Mouse (Mus musculus) heart, embryonic 13.5 days (tissue): ENCODE measurements around the gene Nusap1. TPM values are rescaled to one million over a fixed set of nuclear protein-coding genes. Genes with fewer than 3 reads are reported as not detected.

Source experiments
- ATAC-seq: fragments of 200-750 bp; cut with Nextera tagmentation; 2 replicates; pipeline ENCODE4 v1.8.0; 2017; ENCODE audit warnings: moderate TSS enrichment; ENCODE audit not compliant: insufficient number of reproducible peaks, low FRiP score, low TSS enrichment; ENCODE audit errors: extremely low read depth
- H3K27ac ChIP-seq: fragments of 300-500 bp; sonication (generic); replicated peaks from 2 replicates; pipeline ENCODE4 v1.5.1; 2015; ENCODE audit warnings: moderate library complexity, mild to moderate bottlenecking, inconsistent platforms
- H3K27me3 ChIP-seq: fragments of 300-500 bp; sonication (generic); replicated peaks from 2 replicates; pipeline ENCODE4 v1.6.1; 2015; ENCODE audit warnings: mild to moderate bottlenecking, inconsistent platforms
- H3K36me3 ChIP-seq: fragments of 300-500 bp; sonication (generic); 2 replicates; pipeline ENCODE4 v1.6.1; 2015; ENCODE audit warnings: mild to moderate bottlenecking, inconsistent platforms
- H3K4me1 ChIP-seq: fragments of 300-500 bp; sonication (generic); 2 replicates; pipeline ENCODE4 v1.6.1; 2015; ENCODE audit warnings: inconsistent platforms
- H3K4me2 ChIP-seq: fragments of 300-500 bp; sonication (generic); 2 replicates; pipeline ENCODE4 v1.6.1; 2015; ENCODE audit warnings: inconsistent platforms, mild to moderate bottlenecking, moderate library complexity
- H3K4me3 ChIP-seq: fragments of 300-500 bp; sonication (generic); 2 replicates; pipeline ENCODE4 v1.5.1; 2015; ENCODE audit warnings: moderate library complexity, mild to moderate bottlenecking, inconsistent platforms
- H3K9ac ChIP-seq: fragments of 300-500 bp; sonication (generic); 2 replicates; pipeline ENCODE4 v1.6.1; 2015; ENCODE audit warnings: inconsistent platforms, mild to moderate bottlenecking, moderate library complexity
- H3K9me3 ChIP-seq: fragments of 300-500 bp; sonication (generic); 2 replicates; pipeline ENCODE4 v1.6.1; 2016; ENCODE audit warnings: inconsistent platforms
- WGBS: fragments of 180-500 bp; shearing (Covaris S2); methylation state at CpG from one replicate; pipeline ENCODE4 v1.1.7; 2015; ENCODE audit warnings: mixed read lengths; 5-methylcytosine and 5-hydroxymethylcytosine counted together
- polyA plus RNA-seq: library from polyadenylated mRNA; unstranded; fragments of >200 nt; fragmentation: Nextera tagmentation; extraction: Ambion mirVana; gene quantifications from 2 replicates; pipeline ENCODE4 v1.2.1, GENCODE M21; 2015

The Nusap1 gene
- polyA plus RNA-seq: 43.6 and 46.0 TPM in 2 replicates

GRCm38 (mm10) chr2:119618199-119618982, at the start of gene Nusap1, which contains the start of gene Oip5:
TSS of gene Nusap1 (plus strand) at chr2:119618298.
TSS of gene Oip5 (minus strand) at chr2:119618469.
- no peaks in the 10 kb centered on the region for H3K9me3 ChIP-seq
- no peaks in the 10 kb centered on the region for H3K27me3 ChIP-seq
- peaks cover 39% of the 10 kb centered on the region for H3K4me1 ChIP-seq
- peak within 1 kb of the TSS; percentile 69 for H3K27ac ChIP-seq
- peak within 1 kb of the TSS; percentile 93 for H3K4me3 ChIP-seq
- H3K9ac ChIP-seq: peak within 1 kb of the TSS; percentile 88
- ATAC-seq: peak; percentile 99
- under 1% methylated on average over 55 of the region's 55 CpGs for WGBS
- H3K36me3 ChIP-seq: peaks cover 6% of the 10 kb centered on the region
- H3K4me2 ChIP-seq: peak within 1 kb of the TSS; percentile 89

GRCm38 (mm10) chr2:119572471-119572870, 45.6 kb upstream of the Nusap1 start:
- H3K9me3 ChIP-seq: no peaks in the 10 kb centered on the region
- H3K4me3 ChIP-seq: no peak overlapping the region
- no peak overlapping the region for H3K27ac ChIP-seq
- 72% methylated on average over 1 of the region's 1 CpGs for WGBS
- H3K9ac ChIP-seq: no peak overlapping the region
- H3K27me3 ChIP-seq: no peaks in the 10 kb centered on the region
- peaks cover 3% of the 10 kb centered on the region; the same call in 1 of the 2 replicates for H3K4me1 ChIP-seq
- no peak for ATAC-seq
- no peak overlapping the region for H3K4me2 ChIP-seq
- H3K36me3 ChIP-seq: peaks cover 41% of the 10 kb centered on the region

- Histone ChIP-seq H3K27me3 (no peaks in the 10 kb centered on the region), H3K4me2 (no peak overlapping the region), H3K9me3 (no peaks in the 10 kb centered on the region), H3K27ac (no peak overlapping the region), H3K4me3 (no peak overlapping the region), H3K4me1 (peaks cover 11% of the 10 kb centered on the region; the same call in 1 of the 2 replicates), H3K36me3 (peaks cover 21% of the 10 kb centered on the region), H3K9ac (no peak overlapping the region)
- WGBS: 85% methylated on average over 3 of the region's 3 CpGs
- ATAC-seq: no peak
Observed at GRCm38 (mm10) chr2:119581571-119581970, 36.5 kb upstream of the Nusap1 start.

- Histone ChIP-seq H3K9me3 (no peaks in the 10 kb centered on the region), H3K36me3 (peaks cover 26% of the 10 kb centered on the region), H3K27ac (no peak overlapping the region), H3K9ac (0 out of 2 replicates have a peak overlapping the region, but pooled peaks have one; percentile 26), H3K4me1 (peaks cover 11% of the 10 kb centered on the region; the same call in 1 of the 2 replicates), H3K4me2 (no peak overlapping the region), H3K27me3 (no peaks in the 10 kb centered on the region), H3K4me3 (no peak overlapping the region)
- WGBS: 33% methylated on average over 2 of the region's 2 CpGs
- no peak for ATAC-seq
Observed at GRCm38 (mm10) chr2:119583439-119583838, 34.7 kb upstream of the Nusap1 start.

GRCm38 (mm10) chr2:119584282-119584681, 33.8 kb upstream of the Nusap1 start:
- WGBS: 80% methylated on average over 8 of the region's 8 CpGs
- no peaks in the 10 kb centered on the region for H3K27me3 ChIP-seq
- H3K36me3 ChIP-seq: peaks cover 22% of the 10 kb centered on the region
- no peak overlapping the region for H3K9ac ChIP-seq
- no peak overlapping the region for H3K4me3 ChIP-seq
- H3K27ac ChIP-seq: no peak overlapping the region; the same call in 1 of the 2 replicates
- no peak for ATAC-seq
- H3K4me2 ChIP-seq: no peak overlapping the region
- H3K9me3 ChIP-seq: no peaks in the 10 kb centered on the region
- H3K4me1 ChIP-seq: peaks cover 11% of the 10 kb centered on the region; the same call in 1 of the 2 replicates

GRCm38 (mm10) chr2:119587383-119587782, 30.7 kb upstream of the Nusap1 start:
- Histone ChIP-seq H3K4me2 (no peak overlapping the region), H3K9ac (no peak overlapping the region), H3K4me3 (no peak overlapping the region), H3K9me3 (no peaks in the 10 kb centered on the region), H3K36me3 (peaks cover 21% of the 10 kb centered on the region), H3K27ac (no peak overlapping the region), H3K27me3 (no peaks in the 10 kb centered on the region), H3K4me1 (0 out of 2 replicates have a peak, but pooled peaks cover 4% of the 10 kb centered on the region)
- ATAC-seq: no peak
- 11% methylated on average over 4 of the region's 4 CpGs for WGBS

GRCm38 (mm10) chr2:119591247-119591646, 26.9 kb upstream of the Nusap1 start:
- Histone ChIP-seq H3K27me3 (no peaks in the 10 kb centered on the region), H3K9ac (no peak overlapping the region), H3K9me3 (no peaks in the 10 kb centered on the region), H3K4me3 (no peak overlapping the region), H3K36me3 (peaks cover 15% of the 10 kb centered on the region), H3K27ac (no peak overlapping the region), H3K4me2 (no peak overlapping the region), H3K4me1 (peaks cover 20% of the 10 kb centered on the region)
- 88% methylated on average over 3 of the region's 3 CpGs for WGBS
- ATAC-seq: no peak

GRCm38 (mm10) chr2:119593765-119594112, 24.4 kb upstream of the Nusap1 start:
- peaks cover 33% of the 10 kb centered on the region for H3K36me3 ChIP-seq
- peak overlapping the region; percentile 80 for H3K4me2 ChIP-seq
- WGBS: 6% methylated on average over 7 of the region's 7 CpGs
- H3K4me1 ChIP-seq: peaks cover 40% of the 10 kb centered on the region
- peak overlapping the region; percentile 98 for H3K27ac ChIP-seq
- H3K4me3 ChIP-seq: peak overlapping the region; percentile 81
- no peak for ATAC-seq
- H3K9me3 ChIP-seq: no peaks in the 10 kb centered on the region
- H3K27me3 ChIP-seq: no peaks in the 10 kb centered on the region
- peak overlapping the region; percentile 76 for H3K9ac ChIP-seq

GRCm38 (mm10) chr2:119594113-119594981, 23.8 kb upstream of the Nusap1 start:
- WGBS: under 1% methylated on average over 61 of the region's 61 CpGs
- peak; percentile 97 for ATAC-seq
- Histone ChIP-seq H3K4me2 (peak overlapping the region; percentile 80), H3K27me3 (no peaks in the 10 kb centered on the region), H3K4me3 (peak overlapping the region; percentile 81), H3K36me3 (peaks cover 39% of the 10 kb centered on the region), H3K9ac (peak overlapping the region; percentile 97), H3K4me1 (peaks cover 41% of the 10 kb centered on the region), H3K9me3 (no peaks in the 10 kb centered on the region), H3K27ac (peak overlapping the region; percentile 98)

- Histone ChIP-seq H3K4me2 (peak overlapping the region; percentile 80), H3K4me1 (peaks cover 43% of the 10 kb centered on the region), H3K36me3 (peaks cover 49% of the 10 kb centered on the region), H3K9me3 (no peaks in the 10 kb centered on the region), H3K4me3 (peak overlapping the region; percentile 81), H3K27me3 (no peaks in the 10 kb centered on the region), H3K27ac (peak overlapping the region; percentile 98), H3K9ac (peak overlapping the region; percentile 97)
- ATAC-seq: no peak
- 20% methylated on average over 4 of the region's 4 CpGs for whole genome bisulfite sequencing
Observed at GRCm38 (mm10) chr2:119595308-119595707, 22.8 kb upstream of the Nusap1 start.

GRCm38 (mm10) chr2:119596781-119597330, 21.2 kb upstream of the Nusap1 start:
- ATAC-seq: no peak

More at GRCm38 (mm10) chr2:119596781-119597330, 21.2 kb upstream of the Nusap1 start:
- Histone ChIP-seq H3K9me3 (no peaks in the 10 kb centered on the region), H3K27ac (no peak overlapping the region), H3K4me3 (no peak overlapping the region), H3K36me3 (peaks cover 56% of the 10 kb centered on the region), H3K9ac (no peak overlapping the region), H3K27me3 (no peaks in the 10 kb centered on the region), H3K4me2 (no peak overlapping the region; the same call in 1 of the 2 replicates), H3K4me1 (peaks cover 57% of the 10 kb centered on the region)
- 79% methylated on average over 8 of the region's 8 CpGs for WGBS
